ENCODE assay signal across 8 mouse cellular contexts in the genomic region with DNA sequence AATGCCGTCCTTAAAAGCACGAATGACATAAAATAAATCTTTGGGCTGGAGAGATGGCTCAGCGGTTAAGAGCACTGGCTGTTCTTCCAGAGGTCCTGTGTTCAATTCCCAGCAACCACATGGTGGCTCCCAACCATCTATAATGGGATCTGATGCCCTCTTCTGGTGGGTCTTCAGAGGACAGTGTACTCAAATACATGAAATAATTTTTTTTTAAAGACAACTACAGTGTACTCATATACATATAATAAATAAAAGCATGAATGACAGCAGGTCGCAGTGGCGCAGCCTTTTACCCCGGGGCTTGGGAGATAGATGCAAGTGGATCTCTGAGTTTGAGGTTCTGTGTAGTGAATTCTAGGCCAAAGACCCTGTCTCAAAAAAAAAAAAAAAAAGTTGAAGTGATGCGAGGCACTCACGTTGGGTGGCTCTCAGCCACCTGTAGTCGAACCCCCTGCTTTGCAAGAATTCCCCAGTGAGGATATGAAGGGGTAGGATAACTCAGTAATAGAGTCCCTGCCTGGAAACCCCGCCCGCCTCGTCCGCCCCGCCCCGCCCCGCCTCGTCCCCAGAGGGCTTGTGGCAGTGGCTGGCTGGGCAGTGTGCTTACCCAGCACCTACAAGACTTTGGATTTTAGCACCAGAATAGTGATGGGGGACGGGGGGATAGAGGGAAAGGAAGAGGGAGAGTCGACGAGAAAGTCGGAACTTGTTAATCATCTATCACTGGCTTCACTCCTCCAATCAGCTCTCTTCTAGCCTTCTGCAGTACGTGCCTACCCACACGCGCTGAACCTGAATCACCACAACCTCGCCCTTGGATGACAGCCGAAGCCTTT. TPM values are rescaled to one million over a fixed set of nuclear protein-coding genes. Genes with fewer than 3 reads are reported as not detected.
DNase-seq lines count a peak whose midpoint lies in the region; ATAC-seq lines count a peak whose summit lies in the region.

No protein-coding gene starts in this region.

- no peaks in the 10 kb centered on the region for H3K27me3 ChIP-seq in heart, embryonic 16.5 days (ENCODE audit: control insufficient read depth, insufficient read depth, low read length)
- H3K27me3 ChIP-seq in midbrain, embryonic 16.5 days (ENCODE audit: control insufficient read depth, insufficient read depth, low read depth, low read length): no peaks in the 10 kb centered on the region

- DNase-seq in spleen, postnatal 36 days (ENCODE audit: low spot score in 2 of 2): peak; percentile 40 to 47
- DNase-seq in spleen, adult 12 weeks (ENCODE audit: low spot score): no peak
- peak; percentile 60 to 62 for DNase-seq in kidney, postnatal 36 days
- DNase-seq in thymus, postnatal 14 days: no peak
- no peak for DNase-seq in frontal cortex, postnatal 36 days (ENCODE audit: low spot score in 2 of 2)

- 0 out of 2 replicates have a peak, but pooled peaks have one; percentile 38 for ATAC-seq in heart, embryonic 16.5 days (replicated peaks; ENCODE audit: extremely low read depth, insufficient read depth, low FRiP score)
- ATAC-seq in midbrain, embryonic 16.5 days: no peak

- peak overlapping the region; percentile 79 for H3K4me2 ChIP-seq in heart, embryonic 16.5 days (ENCODE audit: low read depth, low read length)
- peak overlapping the region; percentile 40 for H3K4me2 ChIP-seq in midbrain, embryonic 16.5 days (ENCODE audit: low read length)

- peaks cover 9% of the 10 kb centered on the region for H3K36me3 ChIP-seq in heart, embryonic 16.5 days (ENCODE audit: control insufficient read depth, insufficient read depth)
- H3K36me3 ChIP-seq in midbrain, embryonic 16.5 days (ENCODE audit: control insufficient read depth, insufficient read depth, low read length): peaks cover 3% of the 10 kb centered on the region; the same call in 1 of the 2 replicates

- H3K4me3 ChIP-seq in brown adipose tissue, adult 24 weeks (ENCODE audit: insufficient read depth, low read depth, low read length): peak overlapping the region; percentile 49
- H3K4me3 ChIP-seq in heart, embryonic 16.5 days (ENCODE audit: low read length): peak overlapping the region; percentile 55
- H3K4me3 ChIP-seq in midbrain, embryonic 16.5 days (ENCODE audit: low read depth, low read length): peak overlapping the region; percentile 4

- H3K9ac ChIP-seq in heart, embryonic 16.5 days (ENCODE audit: low read length): peak overlapping the region; percentile 73
- no peak overlapping the region for H3K9ac ChIP-seq in midbrain, embryonic 16.5 days (ENCODE audit: low read depth, low read length)

- no peaks in the 10 kb centered on the region for H3K4me1 ChIP-seq in brown adipose tissue, adult 24 weeks (ENCODE audit: control insufficient read depth, insufficient read depth, insufficient read length, low read length)
- H3K4me1 ChIP-seq in heart, embryonic 16.5 days (ENCODE audit: control insufficient read depth, insufficient read depth, low read length): peaks cover 25% of the 10 kb centered on the region
- H3K4me1 ChIP-seq in midbrain, embryonic 16.5 days (ENCODE audit: control insufficient read depth, insufficient read depth, low read length): peaks cover 13% of the 10 kb centered on the region

- H3K9me3 ChIP-seq in heart, embryonic 16.5 days (replicated peaks; ENCODE audit: control insufficient read depth, low read length): no peaks in the 10 kb centered on the region; the same call in none of the 2 replicates
- H3K9me3 ChIP-seq in midbrain, embryonic 16.5 days (replicated peaks; ENCODE audit: control insufficient read depth, low read length, poor library complexity, severe bottlenecking): no peaks in the 10 kb centered on the region

- H3K27ac ChIP-seq in brown adipose tissue, adult 24 weeks (replicated peaks; ENCODE audit: low read depth, low read length): no peak overlapping the region
- H3K27ac ChIP-seq in heart, embryonic 16.5 days (ENCODE audit: low read length): peak overlapping the region; percentile 82
- H3K27ac ChIP-seq in midbrain, embryonic 16.5 days (ENCODE audit: low read length): no peak overlapping the region

- 21% methylated on average over 26 of the region's 26 CpGs for WGBS in heart, embryonic 16.5 days
- WGBS in midbrain, embryonic 16.5 days: 24% methylated on average over 26 of the region's 26 CpGs

RNA-seq across cellular contexts. Expression of a gene that starts 14.4 kb away (rescaled TPM):
- 24.6 and 25.5 TPM in 2 replicates for polyA plus RNA-seq in brown adipose tissue, adult 24 weeks (2012; ENCODE audit: insufficient read depth, insufficient read length, missing spikeins)
- 51.5 and 54.6 TPM in 2 replicates for polyA plus RNA-seq in heart, embryonic 16.5 days (2015; fragmentation: Nextera tagmentation; extraction: Ambion mirVana)
- polyA plus RNA-seq in midbrain, embryonic 16.5 days (2015; fragmentation: Nextera tagmentation; extraction: Ambion mirVana): 68.0 and 69.9 TPM in 2 replicates

RNA-seq across cellular contexts. Expression of a gene that starts 23.4 kb away (rescaled TPM):
- 2.1 and 3.6 TPM in 2 replicates for polyA plus RNA-seq in brown adipose tissue, adult 24 weeks (2012; ENCODE audit: insufficient read depth, insufficient read length, missing spikeins)
- polyA plus RNA-seq in heart, embryonic 16.5 days (2015; fragmentation: Nextera tagmentation; extraction: Ambion mirVana): 0.09 and 0.16 TPM in 2 replicates
- polyA plus RNA-seq in midbrain, embryonic 16.5 days (2015; fragmentation: Nextera tagmentation; extraction: Ambion mirVana): 3.7 and 4.3 TPM in 2 replicates

RNA-seq across cellular contexts. Expression of a gene that starts 40.3 kb away (rescaled TPM):
- 23.5 and 23.7 TPM in 2 replicates for polyA plus RNA-seq in brown adipose tissue, adult 24 weeks (2012; ENCODE audit: insufficient read depth, insufficient read length, missing spikeins)
- polyA plus RNA-seq in heart, embryonic 16.5 days (2015; fragmentation: Nextera tagmentation; extraction: Ambion mirVana): 58.8 and 63.9 TPM in 2 replicates
- 43.0 and 47.9 TPM in 2 replicates for polyA plus RNA-seq in midbrain, embryonic 16.5 days (2015; fragmentation: Nextera tagmentation; extraction: Ambion mirVana)

RNA-seq across cellular contexts. Expression of a gene that starts 59.3 kb away (rescaled TPM):
- polyA plus RNA-seq in brown adipose tissue, adult 24 weeks (2012; ENCODE audit: insufficient read depth, insufficient read length, missing spikeins): 16.2 and 29.4 TPM in 2 replicates
- 15.0 and 16.7 TPM in 2 replicates for polyA plus RNA-seq in heart, embryonic 16.5 days (2015; fragmentation: Nextera tagmentation; extraction: Ambion mirVana)
- 44.2 and 49.3 TPM in 2 replicates for polyA plus RNA-seq in midbrain, embryonic 16.5 days (2015; fragmentation: Nextera tagmentation; extraction: Ambion mirVana)

Comparison
In these comparisons a context has a peak if more than half of its experiments do, and no peak if none do; other contexts are left out.
1. DNase-seq: peak in spleen, postnatal 36 days (2 of 2) and kidney, postnatal 36 days (2 of 2); none in spleen, adult 12 weeks (single experiment), thymus, postnatal 14 days (single experiment) and frontal cortex, postnatal 36 days (0 of 2).
2. H3K4me3 ChIP-seq: peak in every context shown above with its lines; median percentile 55 in heart, embryonic 16.5 days; 49 in brown adipose tissue, adult 24 weeks; 4 in midbrain, embryonic 16.5 days.